Mouse (Mus musculus) bone marrow macrophage, adult 2 months (primary cell): ENCODE measurements around the gene Gnaz.

Experiments
- CTCF ChIP-seq: IDR thresholded peaks from 2 replicates; pipeline ENCODE4 v1.5.1; 2012; ENCODE audit warnings: low read depth, mild to moderate bottlenecking, low read length, moderate library complexity
- POLR2A ChIP-seq: IDR thresholded peaks from 2 replicates; pipeline ENCODE4 v1.6.1; 2012; ENCODE audit warnings: mild to moderate bottlenecking, low read depth, low read length, borderline replicate concordance

DNA sequence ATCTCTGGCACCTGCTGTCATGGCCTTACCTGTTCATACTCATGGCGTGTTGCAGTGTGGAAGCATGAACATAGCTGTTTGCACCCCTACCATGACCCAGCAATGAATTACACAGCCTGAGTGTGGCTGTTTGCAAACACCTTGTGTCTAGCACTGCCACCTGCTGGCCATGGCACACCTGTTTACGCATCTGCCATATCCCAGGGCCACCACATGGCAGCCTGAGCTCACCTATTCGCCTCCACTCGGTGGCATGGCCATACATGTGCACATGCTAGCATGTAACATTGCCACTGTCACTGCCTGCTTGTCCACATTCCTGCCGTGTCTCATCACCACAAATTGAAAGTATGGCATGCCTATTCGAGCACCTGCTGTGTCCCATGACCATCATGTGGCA, 37.4 kb upstream of the Gnaz start:
- TF ChIP-seq CTCF (no peak), POLR2A (no peak)
